Mouse (Mus musculus) liver, embryonic 14.5 days (tissue): ENCODE results near the gene Khdc1c.
"Not testable (repeated sequence)": the region's sequence is repeated elsewhere in the genome, so short reads cannot be mapped to it uniquely, and the experiment has no call there.

Experiments
- CTCF ChIP-seq: IDR thresholded peaks from 2 replicates; pipeline ENCODE4 v1.5.1; 2016; ENCODE audit warnings: antibody characterized with exemption, low read depth, control low read depth
- EP300 ChIP-seq: IDR thresholded peaks from 2 replicates; pipeline ENCODE4 v1.6.1; 2016; ENCODE audit warnings: antibody characterized with exemption, low read depth

- not testable (repeated sequence) for TF ChIP-seq CTCF, EP300
Observed at GRCm38 (mm10) chr1:21331161-21331560, 37.0 kb upstream of the Khdc1c start.
